Comparison of ENCODE assay signal across 9 mouse cellular contexts in genomic region chr5:112597876-112598275, GRCm38 (mm10). TPM values are rescaled to one million over a fixed set of nuclear protein-coding genes. Genes with fewer than 3 reads are reported as not detected.
DNase-seq lines count a peak whose midpoint lies in the region; ATAC-seq and TF ChIP-seq lines count a peak whose summit lies in the region.
"Had no signal": no experiment of that assay in that cellular context is flagged by ENCODE, and none has a peak within 500 bp of the region (broad histone marks: within the 10 kb centered on the region; RNA-seq: fewer than 3 reads in every experiment).

No protein-coding gene starts in this region.

- WGBS in heart, embryonic 11.5 days (ENCODE audit: insufficient replicate concordance), result 80% methylated on average over 6 of the region's 6 CpGs
- WGBS in thymus, adult 2 months, result 89% methylated on average over 6 of the region's 6 CpGs

- H3K4me1 ChIP-seq in heart, embryonic 11.5 days (ENCODE audit: control insufficient read depth, insufficient read depth, low read length), result no peaks in the 10 kb centered on the region
- no peaks in the 10 kb centered on the region for H3K4me1 ChIP-seq in thymus, adult 2 months (replicated peaks; ENCODE audit: control insufficient read depth, insufficient read depth, low read length)
- H3K4me1 ChIP-seq: liver, embryonic 15.5 days had no signal

- no peak for ATAC-seq in heart, embryonic 11.5 days (replicated peaks; ENCODE audit: insufficient number of reproducible peaks, low FRiP score, low TSS enrichment)

- DNase-seq in heart, adult 11 months, result peak; percentile 92
- DNase-seq in Muller cell, postnatal 12 days (ENCODE audit: inconsistent ontology term), result peak; percentile 93
- peak; percentile 98 for DNase-seq in cerebellum, adult 9-11 months
- DNase-seq in kidney, adult 9 months, result peak; percentile 89
- peak; percentile 85 to 86 for DNase-seq in right cerebral cortex, postnatal 10 days (ENCODE audit: low spot score in 2 of 2)
- DNase-seq in thymus, adult 2 months, result no peak
- DNase-seq in T-cell, adult 2 months (ENCODE audit: low spot score), result no peak

- H3K9ac ChIP-seq in heart, embryonic 11.5 days (ENCODE audit: low read depth, low read length), result no peak overlapping the region
- H3K9ac ChIP-seq: liver, embryonic 15.5 days had no signal

- no peak overlapping the region for H3K27ac ChIP-seq in heart, embryonic 11.5 days (ENCODE audit: low read depth, low read length)
- no peak overlapping the region for H3K27ac ChIP-seq in thymus, adult 2 months (ENCODE audit: control insufficient read depth, insufficient read depth, low read length)
- H3K27ac ChIP-seq: liver, embryonic 15.5 days had no signal

- H3K27me3 ChIP-seq in heart, embryonic 11.5 days (ENCODE audit: control insufficient read depth, insufficient read depth, low read length), result peaks cover 14% of the 10 kb centered on the region; the same call in 1 of the 2 replicates
- H3K27me3 ChIP-seq in thymus, adult 2 months (ENCODE audit: control insufficient read depth, insufficient read depth, low read length), result no peaks in the 10 kb centered on the region
- H3K27me3 ChIP-seq: liver, embryonic 15.5 days had no signal

- no peaks in the 10 kb centered on the region for H3K36me3 ChIP-seq in heart, embryonic 11.5 days (ENCODE audit: control insufficient read depth, insufficient read depth, low read length)
- no peaks in the 10 kb centered on the region for H3K36me3 ChIP-seq in thymus, adult 2 months (ENCODE audit: control insufficient read depth, insufficient read depth, low read length)
- H3K36me3 ChIP-seq: liver, embryonic 15.5 days had no signal

- TF ChIP-seq CTCF in thymus, adult 2 months (IDR thresholded peaks at IDR 0.05; ENCODE audit: borderline replicate concordance, control insufficient read depth, extremely low read depth, insufficient read depth, low read length, poor library complexity), result no peak

- H3K4me3 ChIP-seq in heart, embryonic 11.5 days (ENCODE audit: low read depth, low read length), result no peak overlapping the region
- no peak overlapping the region for H3K4me3 ChIP-seq in thymus, adult 2 months (ENCODE audit: control insufficient read depth, insufficient read depth, low read length)
- H3K4me3 ChIP-seq: liver, embryonic 15.5 days had no signal

- H3K4me2 ChIP-seq in heart, embryonic 11.5 days, result no peak overlapping the region
- H3K4me2 ChIP-seq: liver, embryonic 15.5 days had no signal

- TF ChIP-seq POLR2A in thymus, adult 2 months (IDR thresholded peaks at IDR 0.05; ENCODE audit: control insufficient read depth, extremely low read depth, insufficient read depth, low read length, poor library complexity), result no peak

- no peaks in the 10 kb centered on the region for H3K9me3 ChIP-seq in heart, embryonic 11.5 days (replicated peaks; ENCODE audit: control insufficient read depth, low read length)
- H3K9me3 ChIP-seq: liver, embryonic 15.5 days had no signal

RNA-seq across cellular contexts. Expression of gene Sez6l, which starts 20.9 kb away (rescaled TPM):
- polyA plus RNA-seq in heart, embryonic 11.5 days (2014; fragmentation: Nextera tagmentation; extraction: Ambion mirVana), result 0.10 TPM in 1 of 2 replicates, not detected in the other
- 1.5 and 1.8 TPM in 2 replicates for polyA plus RNA-seq in thymus, adult 2 months (2012; rRNA removed)

Comparison
In these comparisons a context has a peak if more than half of its experiments do, and no peak if none do; other contexts are left out.
1. DNase-seq: peak in heart, adult 11 months (single experiment), Muller cell, postnatal 12 days (single experiment), cerebellum, adult 9-11 months (single experiment), kidney, adult 9 months (single experiment) and right cerebral cortex, postnatal 10 days (2 of 2); none in thymus, adult 2 months (single experiment) and T-cell, adult 2 months (single experiment).